Mouse (Mus musculus) heart, adult 2 months (tissue): Measurements from ENCODE around the gene Prpsap1.

Source experiments
- CTCF ChIP-seq: fragments of 200-600 bp; IDR thresholded peaks from 2 replicates; pipeline ENCODE4 v1.8.1; 2022; ENCODE audit warnings: antibody characterized with exemption, mild to moderate bottlenecking, moderate library complexity
- POLR2A ChIP-seq: fragments of 200-500 bp; IDR thresholded peaks from 2 replicates; pipeline ENCODE4 v1.6.1; 2011; ENCODE audit warnings: mild to moderate bottlenecking, low read depth, low read length, control low read depth; ENCODE audit not compliant: insufficient read depth

- TF ChIP-seq CTCF (no peak), POLR2A (no peak)
Observed at GRCm38 (mm10) chr11:116470249-116470648, 23.8 kb downstream of the Prpsap1 start.
